Mouse (Mus musculus): ENCODE data around the gene Aff2.

GRCm38 (mm10) chrX:69438422-69438821 is 78.3 kb downstream of the Aff2 start:
- no peak for TF ChIP-seq CTCF (IDR thresholded peaks at IDR 0.05; ENCODE audit: low read depth)
- no peak for TF ChIP-seq EP300 (optimal IDR thresholded peaks at IDR 0.05)

Data from stomach, postnatal 0 days (tissue).